Mouse (Mus musculus) liver, adult 2 months (tissue): ENCODE data around the gene Tango6.

Source experiments
- CTCF ChIP-seq: fragments of 200-500 bp; IDR thresholded peaks from 2 replicates; pipeline ENCODE4 v1.5.1; 2011; ENCODE audit warnings: low read depth, low read length, control low read depth
- POLR2A ChIP-seq: fragments of 200-500 bp; IDR thresholded peaks from 2 replicates; pipeline ENCODE4 v1.6.1; 2011; ENCODE audit warnings: low read length, control low read depth; ENCODE audit not compliant: insufficient read depth; ENCODE audit errors: extremely low read depth

DNA sequence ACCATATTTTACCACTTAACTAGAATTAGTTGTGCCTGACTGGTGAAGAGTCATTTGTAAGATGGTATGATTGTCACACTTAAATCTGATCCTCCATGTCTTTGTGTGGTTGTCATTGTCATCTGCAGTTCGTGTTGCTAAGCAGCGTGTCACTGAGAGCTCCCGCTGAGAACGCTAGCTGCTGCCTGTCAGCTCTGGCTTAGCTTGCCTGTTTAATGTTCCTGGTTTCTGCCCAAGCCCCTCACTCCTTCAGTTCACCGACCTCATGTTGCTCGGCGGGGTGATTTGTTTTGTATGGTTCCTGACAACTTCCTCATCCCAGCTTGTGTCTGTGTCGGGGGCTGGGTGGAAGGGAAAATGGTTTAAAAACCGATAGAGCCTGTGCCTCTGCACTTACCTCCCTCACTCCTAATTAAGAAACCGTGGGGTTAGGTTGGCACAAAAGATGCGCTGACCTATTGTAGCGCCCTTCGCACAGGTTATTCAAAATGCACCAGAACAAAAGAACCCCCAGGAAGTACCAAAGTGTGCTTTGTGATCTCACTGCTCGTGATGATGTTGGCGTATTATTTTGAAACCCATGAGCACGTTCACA, 44.5 kb downstream of the Tango6 start:
- TF ChIP-seq CTCF (no peak), POLR2A (no peak)
